Mouse (Mus musculus): Measurements from ENCODE around the gene Sept11. TPM values are rescaled to one million over a fixed set of nuclear protein-coding genes. Genes with fewer than 3 reads are reported as not detected.

Sept11 gene
- polyA plus RNA-seq, 1 experiment from 2014 or later, result 222 TPM

- no peaks in the 10 kb centered on the region for H3K9me3 ChIP-seq (replicated peaks)
- 8% methylated on average over 10 of the region's 10 CpGs for WGBS
- peak overlapping the region; percentile 92 for H3K27ac ChIP-seq
- peaks cover 84% of the 10 kb centered on the region for H3K4me1 ChIP-seq
- no peaks in the 10 kb centered on the region for H3K27me3 ChIP-seq
- ATAC-seq (replicated peaks; ENCODE audit: low FRiP score), result peak; percentile 20; the same call in 1 of the 2 replicates
- H3K36me3 ChIP-seq, result peaks cover 8% of the 10 kb centered on the region
- H3K4me3 ChIP-seq (replicated peaks), result no peak overlapping the region
- peak overlapping the region; percentile 42 for H3K4me2 ChIP-seq
- H3K9ac ChIP-seq, result no peak overlapping the region
Observed at GRCm38 (mm10) chr5:93133445-93134244, 40.4 kb downstream of the Sept11 start.

GRCm38 (mm10) chr5:93135368-93136107 is 42.3 kb downstream of the Sept11 start:
- 56% methylated on average over 10 of the region's 10 CpGs for WGBS
- H3K4me3 ChIP-seq (replicated peaks), result no peak overlapping the region
- H3K9ac ChIP-seq, result no peak overlapping the region
- peak overlapping the region; percentile 38; the same call in 1 of the 2 replicates for H3K27ac ChIP-seq
- H3K4me1 ChIP-seq, result peaks cover 65% of the 10 kb centered on the region
- no peaks in the 10 kb centered on the region for H3K27me3 ChIP-seq
- no peak overlapping the region for H3K4me2 ChIP-seq
- no peak for ATAC-seq (replicated peaks; ENCODE audit: low FRiP score)
- peaks cover 26% of the 10 kb centered on the region for H3K36me3 ChIP-seq
- no peaks in the 10 kb centered on the region for H3K9me3 ChIP-seq (replicated peaks)

- no peak for ATAC-seq (replicated peaks; ENCODE audit: low FRiP score)
- H3K4me3 ChIP-seq (replicated peaks), result no peak overlapping the region
- peaks cover 50% of the 10 kb centered on the region for H3K4me1 ChIP-seq
- no peaks in the 10 kb centered on the region for H3K27me3 ChIP-seq
- no peak overlapping the region for H3K4me2 ChIP-seq
- 59% methylated on average over 5 of the region's 5 CpGs for WGBS
- no peaks in the 10 kb centered on the region for H3K9me3 ChIP-seq (replicated peaks)
- no peak overlapping the region for H3K9ac ChIP-seq
- peaks cover 40% of the 10 kb centered on the region for H3K36me3 ChIP-seq
- peak overlapping the region; percentile 79 for H3K27ac ChIP-seq
Observed at GRCm38 (mm10) chr5:93136956-93137586, 43.8 kb downstream of the Sept11 start.

- H3K27me3 ChIP-seq, result no peaks in the 10 kb centered on the region
- H3K27ac ChIP-seq, result no peak overlapping the region
- no peaks in the 10 kb centered on the region for H3K9me3 ChIP-seq (replicated peaks)
- H3K4me2 ChIP-seq, result no peak overlapping the region
- H3K9ac ChIP-seq, result no peak overlapping the region
- H3K4me1 ChIP-seq, result peaks cover 40% of the 10 kb centered on the region
- no peak for ATAC-seq (replicated peaks; ENCODE audit: low FRiP score)
- no peak overlapping the region for H3K4me3 ChIP-seq (replicated peaks)
- WGBS, result 86% methylated on average over 9 of the region's 9 CpGs
- peaks cover 45% of the 10 kb centered on the region for H3K36me3 ChIP-seq
Observed at GRCm38 (mm10) chr5:93139350-93139749, 46.1 kb downstream of the Sept11 start.

GRCm38 (mm10) chr5:93140747-93141146 is 47.5 kb downstream of the Sept11 start:
- Histone ChIP-seq H3K4me2 (no peak overlapping the region), H3K9ac (no peak overlapping the region), H3K4me3 (replicated peaks) (no peak overlapping the region), H3K9me3 (replicated peaks) (no peaks in the 10 kb centered on the region), H3K4me1 (peaks cover 40% of the 10 kb centered on the region), H3K27ac (no peak overlapping the region), H3K27me3 (no peaks in the 10 kb centered on the region), H3K36me3 (peaks cover 45% of the 10 kb centered on the region)
- ATAC-seq (replicated peaks; ENCODE audit: low FRiP score), result no peak
- WGBS, result 92% methylated on average over 5 of the region's 5 CpGs

GRCm38 (mm10) chr5:93143360-93144091 is 50.3 kb downstream of the Sept11 start:
- H3K4me1 ChIP-seq, result peaks cover 39% of the 10 kb centered on the region
- H3K36me3 ChIP-seq, result peaks cover 57% of the 10 kb centered on the region
- no peaks in the 10 kb centered on the region for H3K27me3 ChIP-seq
- H3K4me3 ChIP-seq (replicated peaks), result no peak overlapping the region
- H3K9ac ChIP-seq, result no peak overlapping the region
- 40% methylated on average over 12 of the region's 12 CpGs for whole genome bisulfite sequencing
- no peaks in the 10 kb centered on the region for H3K9me3 ChIP-seq (replicated peaks)
- peak overlapping the region; percentile 66; the same call in 1 of the 2 replicates for H3K27ac ChIP-seq
- ATAC-seq (replicated peaks; ENCODE audit: low FRiP score), result peak; percentile 63
- H3K4me2 ChIP-seq, result no peak overlapping the region

- H3K9me3 ChIP-seq (replicated peaks), result no peaks in the 10 kb centered on the region
- H3K4me1 ChIP-seq, result peaks cover 46% of the 10 kb centered on the region
- H3K9ac ChIP-seq, result no peak overlapping the region
- WGBS, result 16% methylated on average over 5 of the region's 5 CpGs
- peaks cover 56% of the 10 kb centered on the region for H3K36me3 ChIP-seq
- H3K4me3 ChIP-seq (replicated peaks), result no peak overlapping the region
- H3K27ac ChIP-seq, result peak overlapping the region; percentile 30
- no peak for ATAC-seq (replicated peaks; ENCODE audit: low FRiP score)
- H3K4me2 ChIP-seq, result no peak overlapping the region
- no peaks in the 10 kb centered on the region for H3K27me3 ChIP-seq
Observed at GRCm38 (mm10) chr5:93144874-93145273, 51.6 kb downstream of the Sept11 start.

- H3K9ac ChIP-seq, result no peak overlapping the region
- peaks cover 53% of the 10 kb centered on the region for H3K4me1 ChIP-seq
- H3K4me3 ChIP-seq (replicated peaks), result no peak overlapping the region
- no peaks in the 10 kb centered on the region for H3K27me3 ChIP-seq
- H3K9me3 ChIP-seq (replicated peaks), result no peaks in the 10 kb centered on the region
- ATAC-seq (replicated peaks; ENCODE audit: low FRiP score), result no peak
- WGBS, result 65% methylated on average over 6 of the region's 6 CpGs
- no peak overlapping the region for H3K4me2 ChIP-seq
- H3K27ac ChIP-seq, result peak overlapping the region; percentile 30; the same call in 1 of the 2 replicates
- H3K36me3 ChIP-seq, result peaks cover 50% of the 10 kb centered on the region
Observed at GRCm38 (mm10) chr5:93145504-93145903, 52.3 kb downstream of the Sept11 start.

GRCm38 (mm10) chr5:93149969-93150777 is 56.9 kb downstream of the Sept11 start:
- no peak for ATAC-seq (replicated peaks; ENCODE audit: low FRiP score)
- no peak overlapping the region for H3K4me2 ChIP-seq
- no peak overlapping the region for H3K4me3 ChIP-seq (replicated peaks)
- H3K36me3 ChIP-seq, result peaks cover 44% of the 10 kb centered on the region
- no peaks in the 10 kb centered on the region for H3K9me3 ChIP-seq (replicated peaks)
- H3K4me1 ChIP-seq, result peaks cover 50% of the 10 kb centered on the region
- H3K9ac ChIP-seq, result no peak overlapping the region
- H3K27ac ChIP-seq, result peak overlapping the region; percentile 52; the same call in 1 of the 2 replicates
- no peaks in the 10 kb centered on the region for H3K27me3 ChIP-seq
- 71% methylated on average over 12 of the region's 12 CpGs for WGBS

GRCm38 (mm10) chr5:93151985-93152384 is 58.7 kb downstream of the Sept11 start:
- Histone ChIP-seq H3K4me1 (peaks cover 33% of the 10 kb centered on the region), H3K9ac (no peak overlapping the region), H3K9me3 (replicated peaks) (no peaks in the 10 kb centered on the region), H3K4me3 (replicated peaks) (no peak overlapping the region), H3K4me2 (no peak overlapping the region), H3K27me3 (no peaks in the 10 kb centered on the region), H3K36me3 (peaks cover 54% of the 10 kb centered on the region), H3K27ac (peak overlapping the region; percentile 33; the same call in 1 of the 2 replicates)
- 44% methylated on average over 6 of the region's 6 CpGs for WGBS
- no peak for ATAC-seq (replicated peaks; ENCODE audit: low FRiP score)

- Histone ChIP-seq H3K4me2 (no peak overlapping the region), H3K27me3 (no peaks in the 10 kb centered on the region), H3K4me1 (peaks cover 32% of the 10 kb centered on the region), H3K36me3 (peaks cover 57% of the 10 kb centered on the region), H3K9me3 (replicated peaks) (no peaks in the 10 kb centered on the region), H3K27ac (no peak overlapping the region), H3K4me3 (replicated peaks) (no peak overlapping the region), H3K9ac (no peak overlapping the region)
- no peak for ATAC-seq (replicated peaks; ENCODE audit: low FRiP score)
- 81% methylated on average over 4 of the region's 4 CpGs for WGBS
Observed at GRCm38 (mm10) chr5:93152451-93152850, 59.2 kb downstream of the Sept11 start.

All from kidney, embryonic 15.5 days (tissue).